Mouse (Mus musculus) left cerebral cortex, adult 9 months (tissue): ENCODE results near the gene Capn1.

ENCODE experiments used
- DNase-seq, 2 experiments: peaks; one replicate each; pipeline ENCODE4 v3.0.0; 2022; ENCODE audit warnings: low spot score in 2 of 2

Capn1 gene

DNA sequence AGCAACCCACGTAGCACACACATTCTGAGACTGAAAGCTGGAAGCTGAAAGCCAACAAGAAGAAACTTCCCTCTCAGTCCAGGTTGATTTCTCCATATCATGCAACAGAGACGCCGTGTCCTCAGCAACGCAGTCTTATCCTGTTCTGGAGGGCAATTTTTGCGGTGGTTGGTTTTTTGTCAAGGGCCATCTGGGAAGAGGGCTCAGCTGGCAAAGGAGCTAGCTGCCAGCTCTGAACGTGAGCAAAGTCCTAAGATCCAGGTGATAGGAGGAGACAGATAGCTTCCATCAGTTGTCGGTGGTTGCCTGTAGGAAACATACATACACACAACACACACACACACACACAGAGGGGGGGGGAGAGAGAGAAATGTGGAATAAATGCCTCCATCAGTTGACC, 22.6 kb upstream of the Capn1 start:
- DNase-seq, result no peak

GRCm38 (mm10) chr19:6037695-6038094, 22.0 kb upstream of the Capn1 start:
- DNase-seq, result no peak

DNA sequence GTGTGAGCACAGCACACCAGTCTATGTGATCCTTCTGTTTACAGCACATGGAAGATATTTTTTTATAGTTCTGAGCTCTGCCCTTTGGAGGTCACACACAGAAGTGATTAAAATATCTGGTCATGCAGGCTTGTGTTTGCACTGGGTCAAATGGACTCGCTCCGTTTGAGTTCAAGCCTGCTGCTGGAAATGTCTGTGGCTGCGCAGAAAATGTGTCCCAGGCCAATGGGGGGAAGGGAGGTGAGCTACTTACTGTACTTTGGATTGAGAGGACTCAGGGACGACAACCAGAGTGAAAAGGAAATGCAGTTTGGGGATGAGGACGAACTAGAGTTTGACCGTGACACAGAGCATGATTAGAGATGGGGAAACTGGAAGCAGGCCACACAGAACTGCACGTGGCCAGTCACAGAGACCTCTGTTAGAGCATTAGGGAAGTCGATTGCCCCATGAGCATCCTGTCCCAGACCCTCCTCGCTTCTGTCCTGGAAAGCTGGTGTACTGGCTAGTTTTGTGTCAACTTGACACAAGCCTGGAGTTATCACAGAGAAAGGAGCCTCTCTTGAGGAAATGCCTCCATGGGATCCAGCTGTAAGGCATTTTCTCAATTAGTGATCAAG, 20.4 kb upstream of the Capn1 start:
- DNase-seq, result no peak

DNA sequence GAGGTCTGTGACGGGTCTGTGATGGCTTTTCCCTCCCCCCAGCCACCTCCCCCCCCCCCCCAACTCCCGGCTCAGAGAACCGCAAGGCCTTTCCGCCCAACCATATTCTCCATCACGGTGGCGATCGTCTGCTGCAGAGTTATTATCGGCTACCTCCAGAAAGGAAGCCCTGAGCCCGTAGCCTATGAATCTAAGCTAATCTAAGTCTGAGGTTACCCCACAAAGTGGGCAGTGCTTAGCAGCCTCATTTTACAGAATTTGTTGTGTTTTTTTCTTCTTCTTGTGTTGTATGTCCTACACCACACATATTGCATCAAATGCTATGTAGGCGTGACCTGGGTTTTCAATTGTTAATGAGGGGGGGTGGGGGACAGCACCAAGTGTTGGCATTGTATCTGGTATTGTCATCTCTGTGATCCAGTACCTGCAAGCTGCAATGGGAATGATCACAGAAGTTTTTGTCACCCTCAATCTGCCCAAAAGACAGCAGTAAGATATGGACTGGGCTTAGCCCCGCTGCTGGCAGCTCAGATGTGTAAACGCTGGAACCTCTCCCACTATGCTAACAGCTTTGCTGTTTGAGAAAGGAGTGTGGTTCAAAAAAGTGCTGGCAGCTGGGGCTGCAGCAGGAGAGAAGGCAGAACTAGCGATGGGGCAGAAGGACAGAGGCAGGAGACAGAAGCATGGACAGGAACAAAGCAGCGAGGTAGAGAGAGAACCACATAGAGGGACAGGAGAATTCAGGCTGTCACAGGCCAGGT, 15.0 kb upstream of the Capn1 start:
- DNase-seq, result no peak

DNA sequence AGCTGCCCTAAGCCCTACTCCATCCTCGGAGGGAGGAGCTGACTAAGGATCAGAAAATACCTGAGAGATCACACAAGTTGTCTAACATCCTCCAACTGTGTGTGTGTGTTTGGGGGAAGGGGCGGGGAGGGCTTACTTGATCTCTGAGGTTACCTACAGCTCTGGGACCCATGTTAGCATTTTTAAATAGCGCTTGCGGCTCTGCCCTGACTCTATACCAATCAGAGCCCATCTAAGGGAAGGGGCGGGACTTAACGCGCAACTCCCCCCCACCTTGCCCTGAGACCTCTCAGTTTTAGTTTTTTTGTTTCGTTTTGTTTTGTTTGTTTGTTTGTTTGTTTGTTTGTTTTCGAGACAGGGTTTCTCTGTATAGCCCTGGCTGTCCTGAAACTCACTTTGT, 13.7 kb upstream of the Capn1 start:
- no peak for DNase-seq

GRCm38 (mm10) chr19:6028991-6029390, 13.3 kb upstream of the Capn1 start:
- no peak for DNase-seq

DNA sequence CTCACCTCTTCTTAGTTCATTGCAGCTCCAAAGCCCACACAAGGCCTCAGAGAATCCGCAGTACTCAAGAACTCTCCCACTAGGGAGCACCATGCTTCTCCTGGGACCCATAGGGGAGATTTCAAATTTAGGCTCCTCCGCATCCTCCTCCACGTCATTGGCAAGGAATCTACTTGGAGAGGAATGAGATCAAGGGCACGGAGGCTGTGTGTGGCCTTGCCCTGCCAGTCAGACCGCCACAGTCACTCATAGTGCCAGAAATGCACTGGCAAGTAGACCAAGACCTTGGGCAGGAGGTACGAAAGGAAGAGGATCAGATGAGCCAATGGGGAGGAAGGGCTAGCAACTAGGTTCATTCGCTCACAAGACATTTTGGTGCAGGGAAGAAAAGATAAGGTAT, 8.2 kb upstream of the Capn1 start:
- no peak for DNase-seq

DNA sequence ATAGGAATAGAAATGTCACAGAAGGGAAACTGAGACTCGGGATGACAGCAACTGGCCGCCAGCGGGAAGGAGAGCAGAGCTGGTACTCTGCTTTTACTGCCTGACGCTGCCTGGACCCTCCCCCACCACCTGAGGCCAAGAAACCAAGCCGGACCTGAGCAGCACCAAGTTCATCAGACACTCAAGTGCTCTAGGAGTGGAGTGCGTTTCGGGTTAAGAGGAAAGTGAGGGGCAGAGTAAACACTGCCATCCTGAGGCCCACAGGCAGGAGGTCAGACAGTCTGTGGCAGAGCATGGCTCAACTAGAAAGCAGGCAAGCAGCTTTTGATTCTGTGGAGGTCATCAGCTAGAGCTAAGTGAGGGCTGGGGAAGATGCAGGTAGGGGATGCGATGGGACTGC, 7.4 kb upstream of the Capn1 start:
- DNase-seq, result no peak

DNA sequence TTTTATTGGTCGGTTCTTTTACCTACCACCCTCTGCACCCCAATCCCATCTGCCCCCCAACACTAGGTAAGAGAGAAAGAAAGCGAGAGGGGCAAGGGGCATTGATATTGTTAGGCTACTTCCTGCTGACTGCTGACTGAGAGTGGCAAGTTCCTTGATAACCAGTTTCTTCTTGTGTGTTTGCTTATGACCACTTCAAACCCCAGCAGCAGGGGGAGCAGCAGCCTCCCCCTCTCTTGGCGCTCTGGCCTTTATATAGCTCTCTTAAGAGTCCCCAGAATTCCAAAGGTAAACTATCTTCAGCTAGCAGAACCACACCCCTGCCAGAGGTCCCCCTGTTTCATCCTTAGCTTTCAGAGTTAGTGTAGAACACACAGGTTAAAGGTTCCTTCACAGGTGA, 4.6 kb upstream of the Capn1 start:
- DNase-seq, result no peak

DNA sequence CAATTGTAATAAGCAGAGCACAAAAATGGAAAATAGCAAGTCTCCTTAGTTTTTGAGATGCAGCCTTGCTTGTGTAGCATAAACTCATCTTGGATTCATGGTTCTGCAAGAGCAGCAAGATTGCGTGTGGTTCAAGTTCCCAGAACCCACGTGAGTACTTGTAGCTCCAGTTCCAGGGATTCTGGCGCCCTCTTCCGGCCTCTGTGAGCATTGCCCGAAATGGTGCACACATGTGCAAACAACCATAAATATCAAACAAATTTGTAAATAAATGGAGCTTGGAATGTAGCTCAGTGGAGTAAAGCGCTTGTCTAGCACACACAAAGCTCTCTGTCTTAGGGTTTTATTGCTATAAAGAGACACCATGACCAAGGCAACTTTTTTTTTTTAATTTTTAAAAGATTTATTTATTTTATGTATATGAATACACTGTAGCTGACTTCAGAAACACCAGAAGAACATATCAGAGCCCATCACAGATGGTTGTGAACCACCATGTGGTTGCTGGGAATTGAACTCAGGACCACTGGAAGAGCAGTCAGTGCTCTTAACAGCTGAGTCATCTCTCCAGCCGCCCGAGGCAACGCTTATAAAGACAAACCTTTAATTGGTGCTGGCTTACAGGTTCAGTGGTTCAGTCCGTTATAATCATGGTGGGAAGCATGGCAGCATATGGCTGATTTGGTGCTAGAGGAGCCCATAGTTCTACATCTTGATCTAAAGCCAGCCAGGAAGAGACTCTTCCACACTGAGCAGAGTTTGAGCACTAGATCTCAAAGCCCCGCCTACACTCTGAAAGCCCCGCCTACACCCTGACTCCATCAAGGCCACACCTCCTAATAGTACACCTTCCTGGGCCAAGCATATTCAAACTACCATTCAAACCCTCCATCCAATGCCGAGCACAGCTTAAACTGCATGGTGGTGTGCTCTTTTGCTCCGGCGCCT, 2.7 kb upstream of the Capn1 start:
- DNase-seq, result peak; percentile 47 to 90

- DNase-seq, result no peak
Measured at GRCm38 (mm10) chr19:6016532-6016931, 835 bp upstream of the Capn1 start.

DNA sequence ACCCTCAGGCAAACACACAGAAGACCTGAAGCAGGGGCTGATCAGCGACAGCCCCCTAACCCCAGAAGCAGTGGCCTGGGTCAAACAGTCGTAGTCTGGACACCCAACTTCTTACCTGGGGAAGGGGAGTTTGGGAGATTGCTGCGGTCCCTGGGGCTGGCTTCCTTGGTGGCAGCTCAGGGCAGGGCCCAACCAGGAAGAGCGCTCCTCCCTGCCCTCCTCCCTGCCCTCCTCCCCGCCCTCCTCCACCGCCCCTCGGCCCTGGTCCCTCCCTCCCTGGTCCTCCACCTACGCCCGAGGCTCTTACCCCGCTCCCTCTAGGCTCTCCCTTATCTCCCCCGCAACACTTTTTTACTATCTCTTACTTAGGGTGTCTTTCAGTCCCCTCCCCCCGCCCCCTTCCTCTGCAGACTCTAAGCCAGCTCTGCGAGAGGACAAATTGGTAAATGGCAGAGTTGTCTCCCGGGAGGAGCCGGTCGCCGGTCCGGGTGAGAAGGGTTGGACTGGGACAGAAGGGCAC, 646 bp downstream of the Capn1 start:
- DNase-seq, result no peak

GRCm38 (mm10) chr19:6013691-6014090, 2.0 kb downstream of the Capn1 start:
- DNase-seq, result no peak

- DNase-seq, result no peak
Measured at GRCm38 (mm10) chr19:6009137-6009536, 6.6 kb downstream of the Capn1 start.

- DNase-seq, result no peak
Measured at GRCm38 (mm10) chr19:6007013-6007412, 8.7 kb downstream of the Capn1 start.

- DNase-seq, result no peak
Measured at GRCm38 (mm10) chr19:6005541-6005940, 10.2 kb downstream of the Capn1 start.

GRCm38 (mm10) chr19:5999969-6000368, 15.7 kb downstream of the Capn1 start:
- no peak for DNase-seq

DNA sequence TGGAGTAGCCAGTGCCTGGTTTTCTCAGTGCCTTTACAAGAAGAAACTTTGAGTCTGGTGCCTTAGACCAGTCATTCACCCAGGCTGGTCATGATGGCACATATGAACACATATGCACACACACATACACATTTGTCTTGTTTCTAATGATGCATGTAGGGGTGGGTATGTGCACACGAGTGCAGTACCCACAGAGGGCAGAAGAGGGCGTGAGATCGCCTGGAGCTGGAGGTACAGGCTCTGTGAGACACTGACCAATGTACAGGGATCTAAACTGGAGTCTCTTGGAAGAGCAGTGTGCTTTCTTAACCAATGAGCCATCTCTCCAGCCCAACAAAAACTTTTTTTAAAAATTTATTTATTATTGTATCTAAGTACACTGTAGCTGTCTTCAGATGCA, 17.5 kb downstream of the Capn1 start:
- no peak for DNase-seq

GRCm38 (mm10) chr19:5994711-5995110, 21.0 kb downstream of the Capn1 start:
- no peak for DNase-seq

DNA sequence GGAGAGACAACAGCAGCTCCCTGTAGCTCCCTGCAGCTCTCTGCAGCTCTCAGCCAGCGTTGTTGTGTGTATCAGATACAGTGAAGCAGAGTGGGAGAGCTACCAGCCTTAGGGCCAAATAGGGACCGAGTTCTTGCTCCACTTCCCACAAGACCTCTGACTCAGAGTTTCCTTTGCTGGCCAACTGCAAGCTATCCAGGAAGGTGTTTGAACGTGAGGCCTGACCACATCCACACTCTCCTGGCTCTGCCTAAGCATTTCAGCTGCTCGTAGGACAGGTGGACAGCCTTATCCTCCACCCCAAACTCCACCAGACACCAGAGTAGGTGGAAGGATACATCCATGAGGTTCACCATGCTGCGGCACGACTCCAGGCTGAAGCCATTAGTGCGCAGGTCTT, 23.7 kb downstream of the Capn1 start:
- DNase-seq, result no peak

DNA sequence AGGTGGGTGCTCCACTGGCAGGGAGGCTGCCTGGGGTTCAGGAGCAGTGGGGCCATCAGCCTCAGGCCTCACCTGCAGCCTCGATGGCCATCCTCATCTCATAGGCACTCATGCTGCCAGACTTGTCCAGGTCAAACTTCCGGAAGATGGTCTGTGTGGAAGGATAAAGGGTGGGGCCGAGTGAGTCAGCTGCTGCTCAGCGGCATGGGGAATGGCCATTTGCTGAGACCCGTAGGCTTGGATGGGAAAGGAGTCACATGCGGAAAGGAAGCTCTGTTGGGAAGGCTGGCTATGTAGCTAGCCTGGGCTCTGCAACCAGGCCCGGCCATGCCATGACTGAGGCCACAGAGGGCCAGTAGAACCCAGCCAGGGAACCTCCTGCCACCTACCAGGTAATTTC, 24.2 kb downstream of the Capn1 start:
- DNase-seq, result no peak

- DNase-seq, result no peak
Measured at GRCm38 (mm10) chr19:5990921-5991320, 24.8 kb downstream of the Capn1 start.
